Mouse (Mus musculus): ENCODE data around the gene Zhx3. TPM values are rescaled to one million over a fixed set of nuclear protein-coding genes. Genes with fewer than 3 reads are reported as not detected.

The Zhx3 gene
- total RNA-seq, 1 experiment, result 1.3 TPM

DNA sequence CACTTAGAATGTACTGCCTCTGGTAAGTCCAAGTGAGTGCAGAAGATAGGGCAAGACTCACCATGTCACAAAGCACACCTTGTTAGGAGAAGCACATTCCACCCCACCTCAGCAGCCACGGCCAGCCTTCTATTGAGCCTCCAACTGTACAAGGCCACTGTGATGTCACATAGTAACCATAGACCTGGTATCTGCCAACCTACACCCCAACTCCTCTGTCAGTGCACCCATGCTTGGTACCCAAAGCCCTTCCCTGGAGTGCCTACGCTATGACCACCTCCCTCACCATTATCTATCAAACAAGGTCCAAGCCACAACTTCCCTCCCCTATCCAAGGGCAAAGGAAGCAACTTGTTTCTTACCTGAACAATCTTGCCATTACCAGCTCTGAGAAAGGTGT, 103.8 kb downstream of the Zhx3 start:
- Histone ChIP-seq H3K4me1 (ENCODE audit: control insufficient read depth in 2 of 2, insufficient read depth in 2 of 2, low read length in 2 of 2, poor library complexity in 1 of 2) (peaks cover 0 to 5% of the 10 kb centered on the region in 2 experiments; a peak in 1 of 4 replicates), H3K36me3 (ENCODE audit: control insufficient read depth, insufficient read depth, low read length, poor library complexity, severe bottlenecking) (no peaks in the 10 kb centered on the region), H3K27ac (ENCODE audit: insufficient read depth, low read depth, low read length, poor library complexity, severe bottlenecking) (no peak overlapping the region), H3K4me3 (ENCODE audit: insufficient read depth in 1 of 2, low read depth in 1 of 2, low read length in 2 of 2, poor library complexity in 1 of 2, severe bottlenecking in 1 of 2) (no peak overlapping the region), H3K9ac (ENCODE audit: insufficient read depth, low read depth, low read length, poor library complexity, severe bottlenecking) (no peak overlapping the region), H3K9me3 (ENCODE audit: control insufficient read depth, insufficient read depth, low read depth, low read length) (no peaks in the 10 kb centered on the region)
- DNase-seq (ENCODE audit: low read depth, low spot score), result no peak
- TF ChIP-seq MAFK (IDR thresholded peaks at IDR 0.05; ENCODE audit: insufficient read depth, low read depth, low read length) (no peak), ZC3H11A (IDR thresholded peaks at IDR 0.05; ENCODE audit: borderline replicate concordance, low read depth, low read length) (no peak), HCFC1 (IDR thresholded peaks at IDR 0.05; ENCODE audit: borderline replicate concordance, insufficient read depth, low read length) (no peak), ZNF384 (IDR thresholded peaks at IDR 0.05; ENCODE audit: low read depth, low read length) (no peak), CHD2 (IDR thresholded peaks at IDR 0.05; ENCODE audit: low read depth, low read length) (no peak)
- in situ Hi-C loops (cut with MboI; ENCODE audit: low sequenced_read_pairs in 2 of 2, unreplicated experiment in 2 of 2), result no loop called here

GRCm38 (mm10) chr2:160768097-160768695, 104.6 kb downstream of the Zhx3 start:
- Histone ChIP-seq H3K27ac (ENCODE audit: insufficient read depth, low read depth, low read length, poor library complexity, severe bottlenecking) (no peak overlapping the region), H3K4me1 (ENCODE audit: control insufficient read depth in 2 of 2, insufficient read depth in 2 of 2, low read length in 2 of 2, poor library complexity in 1 of 2) (peaks cover 0 to 5% of the 10 kb centered on the region in 2 experiments; a peak in 1 of 4 replicates), H3K4me3 (ENCODE audit: insufficient read depth in 1 of 2, low read depth in 1 of 2, low read length in 2 of 2, poor library complexity in 1 of 2, severe bottlenecking in 1 of 2) (no peak overlapping the region), H3K36me3 (ENCODE audit: control insufficient read depth, insufficient read depth, low read length, poor library complexity, severe bottlenecking) (no peaks in the 10 kb centered on the region; the same call in 1 of the 2 replicates), H3K9ac (ENCODE audit: insufficient read depth, low read depth, low read length, poor library complexity, severe bottlenecking) (no peak overlapping the region), H3K9me3 (ENCODE audit: control insufficient read depth, insufficient read depth, low read depth, low read length) (no peaks in the 10 kb centered on the region)
- TF ChIP-seq ZNF384 (IDR thresholded peaks at IDR 0.05; ENCODE audit: low read depth, low read length) (no peak), ZC3H11A (IDR thresholded peaks at IDR 0.05; ENCODE audit: borderline replicate concordance, low read depth, low read length) (no peak), HCFC1 (IDR thresholded peaks at IDR 0.05; ENCODE audit: borderline replicate concordance, insufficient read depth, low read length) (no peak), MAFK (IDR thresholded peaks at IDR 0.05; ENCODE audit: insufficient read depth, low read depth, low read length) (no peak), CHD2 (IDR thresholded peaks at IDR 0.05; ENCODE audit: low read depth, low read length) (no peak)
- no peak for DNase-seq (ENCODE audit: low read depth, low spot score)
- in situ Hi-C loops (cut with MboI; ENCODE audit: low sequenced_read_pairs in 2 of 2, unreplicated experiment in 2 of 2), result no loop called here

GRCm38 (mm10) chr2:160767201-160767600, 105.6 kb downstream of the Zhx3 start:
- H3K9me3 ChIP-seq (ENCODE audit: control insufficient read depth, insufficient read depth, low read depth, low read length), result no peaks in the 10 kb centered on the region
- TF ChIP-seq ZC3H11A (IDR thresholded peaks at IDR 0.05; ENCODE audit: borderline replicate concordance, low read depth, low read length), result no peak
- no peak for TF ChIP-seq ZNF384 (IDR thresholded peaks at IDR 0.05; ENCODE audit: low read depth, low read length)
- no peak for TF ChIP-seq MAFK (IDR thresholded peaks at IDR 0.05; ENCODE audit: insufficient read depth, low read depth, low read length)
- no peak for TF ChIP-seq CHD2 (IDR thresholded peaks at IDR 0.05; ENCODE audit: low read depth, low read length)
- TF ChIP-seq HCFC1 (IDR thresholded peaks at IDR 0.05; ENCODE audit: borderline replicate concordance, insufficient read depth, low read length), result no peak
- peaks cover 0 to 5% of the 10 kb centered on the region in 2 experiments; a peak in 1 of 4 replicates for H3K4me1 ChIP-seq (ENCODE audit: control insufficient read depth in 2 of 2, insufficient read depth in 2 of 2, low read length in 2 of 2, poor library complexity in 1 of 2)
- peaks cover 5% of the 10 kb centered on the region for H3K36me3 ChIP-seq (ENCODE audit: control insufficient read depth, insufficient read depth, low read length, poor library complexity, severe bottlenecking)
- H3K9ac ChIP-seq (ENCODE audit: insufficient read depth, low read depth, low read length, poor library complexity, severe bottlenecking), result no peak overlapping the region
- H3K27ac ChIP-seq (ENCODE audit: insufficient read depth, low read depth, low read length, poor library complexity, severe bottlenecking), result no peak overlapping the region
- in situ Hi-C loops (cut with MboI; ENCODE audit: low sequenced_read_pairs in 2 of 2, unreplicated experiment in 2 of 2), result no loop called here
- H3K4me3 ChIP-seq (ENCODE audit: insufficient read depth in 1 of 2, low read depth in 1 of 2, low read length in 2 of 2, poor library complexity in 1 of 2, severe bottlenecking in 1 of 2), result no peak overlapping the region
- DNase-seq (ENCODE audit: low read depth, low spot score), result no peak

GRCm38 (mm10) chr2:160766371-160766771, 106.4 kb downstream of the Zhx3 start:
- no peak for TF ChIP-seq ZNF384 (IDR thresholded peaks at IDR 0.05; ENCODE audit: low read depth, low read length)
- no peak for TF ChIP-seq ZC3H11A (IDR thresholded peaks at IDR 0.05; ENCODE audit: borderline replicate concordance, low read depth, low read length)
- TF ChIP-seq MAFK (IDR thresholded peaks at IDR 0.05; ENCODE audit: insufficient read depth, low read depth, low read length), result no peak
- no peak for TF ChIP-seq HCFC1 (IDR thresholded peaks at IDR 0.05; ENCODE audit: borderline replicate concordance, insufficient read depth, low read length)
- no peak for TF ChIP-seq CHD2 (IDR thresholded peaks at IDR 0.05; ENCODE audit: low read depth, low read length)
- in situ Hi-C loops (cut with MboI; ENCODE audit: low sequenced_read_pairs in 2 of 2, unreplicated experiment in 2 of 2), result no loop called here
- Histone ChIP-seq H3K4me1 (ENCODE audit: control insufficient read depth in 2 of 2, insufficient read depth in 2 of 2, low read length in 2 of 2, poor library complexity in 1 of 2) (peaks cover 0 to 5% of the 10 kb centered on the region in 2 experiments; a peak in 1 of 4 replicates), H3K9ac (ENCODE audit: insufficient read depth, low read depth, low read length, poor library complexity, severe bottlenecking) (no peak overlapping the region), H3K36me3 (ENCODE audit: control insufficient read depth, insufficient read depth, low read length, poor library complexity, severe bottlenecking) (peaks cover 13% of the 10 kb centered on the region), H3K27ac (ENCODE audit: insufficient read depth, low read depth, low read length, poor library complexity, severe bottlenecking) (no peak overlapping the region), H3K9me3 (ENCODE audit: control insufficient read depth, insufficient read depth, low read depth, low read length) (no peaks in the 10 kb centered on the region), H3K4me3 (ENCODE audit: insufficient read depth in 1 of 2, low read depth in 1 of 2, low read length in 2 of 2, poor library complexity in 1 of 2, severe bottlenecking in 1 of 2) (no peak overlapping the region)
- no peak for DNase-seq (ENCODE audit: low read depth, low spot score)
